Mouse (Mus musculus) C2C12 (cell line): ENCODE measurements around the gene Tspan6. TPM values are rescaled to one million over a fixed set of nuclear protein-coding genes. Genes with fewer than 3 reads are reported as not detected.

Experiments
- H3K27me3 ChIP-seq: one replicate; pipeline ENCODE4 v1.6.1; 2011; ENCODE audit not compliant: control insufficient read depth, insufficient read depth, insufficient read length
- H3K36me3 ChIP-seq: one replicate; pipeline ENCODE4 v1.6.1; 2011; ENCODE audit not compliant: control insufficient read depth, insufficient read depth
- H3K4me3 ChIP-seq: one replicate; pipeline ENCODE4 v1.5.1; 2011; ENCODE audit warnings: mild to moderate bottlenecking, control low read depth; ENCODE audit not compliant: poor library complexity, insufficient read depth, severe bottlenecking
- H3K79me2 ChIP-seq: one replicate; pipeline ENCODE4 v1.6.1; 2011; ENCODE audit not compliant: control insufficient read depth, insufficient read depth
- H3K79me3 ChIP-seq: one replicate; pipeline ENCODE4 v1.6.1; 2011; ENCODE audit warnings: low read depth, control low read depth
- H3ac ChIP-seq: one replicate; pipeline ENCODE3; 2011; ENCODE audit warnings: low read depth; ENCODE audit not compliant: control insufficient read depth, insufficient read length
- CEBPB ChIP-seq: IDR thresholded peaks from one replicate; pipeline ENCODE4 v1.6.1; 2011; ENCODE audit warnings: low read depth, mild to moderate bottlenecking, control low read depth, moderate library complexity
- CTCF ChIP-seq: IDR thresholded peaks from one replicate; pipeline ENCODE4 v1.5.1; 2011; ENCODE audit not compliant: control insufficient read depth, insufficient read depth, insufficient read length
- FOSL1 ChIP-seq: IDR thresholded peaks from one replicate; pipeline ENCODE4 v1.8.0; 2011; ENCODE audit warnings: mild to moderate bottlenecking, low read length; ENCODE audit not compliant: poor library complexity, insufficient read depth, severe bottlenecking
- MAX ChIP-seq: IDR thresholded peaks from one replicate; pipeline ENCODE4 v1.6.1; 2011; ENCODE audit warnings: mild to moderate bottlenecking, control low read depth
- MYOD1 ChIP-seq: IDR thresholded peaks from one replicate; pipeline ENCODE4 v1.6.1; 2011; ENCODE audit warnings: low read depth; ENCODE audit not compliant: control insufficient read depth, insufficient read length
- MYOG ChIP-seq: IDR thresholded peaks from one replicate; pipeline ENCODE4 v1.6.1; 2011; ENCODE audit not compliant: control insufficient read depth, insufficient read length; ENCODE audit errors: extremely low read depth
- USF1 ChIP-seq: IDR thresholded peaks from one replicate; pipeline ENCODE4 v1.6.1; 2011; ENCODE audit warnings: low read depth, mild to moderate bottlenecking, control low read depth, moderate library complexity
- polyA plus RNA-seq: library from polyadenylated mRNA; unstranded; fragments of >200 nt; fragmentation: generic; extraction: Trizol; gene quantifications from one replicate; pipeline ENCODE4 v1.2.1, GENCODE M21; 2012; ENCODE audit warnings: missing spikeins

Gene Tspan6
- polyA plus RNA-seq, 1 experiment, result 29.4 TPM

DNA sequence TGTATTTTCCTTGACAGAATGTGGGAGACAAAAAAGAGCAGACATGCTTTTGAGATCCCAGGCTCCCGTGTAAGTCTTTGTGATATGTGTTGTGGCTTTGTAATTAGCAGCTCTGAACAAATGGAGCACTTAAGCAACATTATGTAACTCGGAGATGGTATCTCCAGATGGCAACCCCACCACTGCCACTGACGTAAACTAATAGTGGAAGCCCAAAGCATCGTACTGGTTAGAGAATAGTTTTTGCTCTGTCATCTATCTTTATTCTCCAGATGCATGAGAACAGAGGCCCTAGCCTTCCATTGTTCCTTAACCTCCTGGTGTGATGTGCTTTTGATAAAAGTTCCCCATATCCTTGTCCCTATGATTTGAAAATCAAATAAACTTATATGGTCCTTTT, 23.0 kb upstream of the Tspan6 start:
- H3K27me3 ChIP-seq, result no peaks in the 10 kb centered on the region
- TF ChIP-seq CEBPB (no peak), USF1 (no peak), MAX (no peak), FOSL1 (no peak), MYOD1 (no peak), MYOG (no peak), CTCF (no peak)
- no peaks in the 10 kb centered on the region for H3K36me3 ChIP-seq
- H3ac ChIP-seq, result no peak overlapping the region
- H3K79me3 ChIP-seq, result no peaks in the 10 kb centered on the region
- no peak overlapping the region for H3K4me3 ChIP-seq
- H3K79me2 ChIP-seq, result no peaks in the 10 kb centered on the region

DNA sequence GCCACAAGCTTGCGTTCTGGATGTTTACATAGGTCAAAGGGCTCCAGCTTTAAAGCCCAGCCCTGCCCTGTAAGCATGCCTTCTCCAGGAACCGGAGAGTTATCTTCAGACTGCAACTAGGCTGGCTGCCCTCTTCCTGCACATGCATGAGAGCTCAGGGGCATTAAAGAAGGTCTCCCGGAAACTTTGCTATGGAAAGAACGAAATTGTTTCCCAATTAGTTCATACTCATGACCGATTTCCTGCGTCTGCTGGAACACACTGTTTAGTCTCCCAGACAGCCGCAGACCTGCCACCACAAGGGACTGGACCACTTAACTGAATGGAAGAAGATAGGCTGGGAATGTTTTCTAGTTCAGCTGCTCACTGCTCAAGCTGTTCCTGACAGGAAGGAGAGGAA, 16.0 kb upstream of the Tspan6 start:
- no peaks in the 10 kb centered on the region for H3K79me3 ChIP-seq
- H3K27me3 ChIP-seq, result no peaks in the 10 kb centered on the region
- H3ac ChIP-seq, result no peak overlapping the region
- H3K79me2 ChIP-seq, result no peaks in the 10 kb centered on the region
- TF ChIP-seq USF1, result no peak
- no peak for TF ChIP-seq MYOG
- no peak for TF ChIP-seq MYOD1
- no peak for TF ChIP-seq FOSL1
- no peak for TF ChIP-seq MAX
- no peak for TF ChIP-seq CEBPB
- no peak for TF ChIP-seq CTCF
- H3K4me3 ChIP-seq, result no peak overlapping the region
- no peaks in the 10 kb centered on the region for H3K36me3 ChIP-seq

DNA sequence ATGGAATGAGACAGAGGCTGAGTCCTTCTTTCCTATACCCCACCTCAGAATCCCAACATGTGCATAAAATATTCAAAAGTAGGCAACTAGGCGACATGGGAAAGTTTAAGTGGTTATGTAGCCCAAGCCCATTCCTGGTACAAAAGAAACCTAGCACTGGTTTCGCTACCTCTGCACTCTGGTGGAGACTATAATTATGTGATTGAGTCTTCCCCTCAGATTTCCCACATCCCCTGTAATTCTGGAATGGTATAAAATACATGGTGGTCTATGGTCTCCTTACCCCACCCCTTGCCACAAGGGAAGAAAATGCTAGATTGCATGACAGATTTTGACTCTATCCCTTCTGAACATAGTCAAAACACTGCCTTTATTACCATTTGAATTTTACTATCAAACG, 14.8 kb upstream of the Tspan6 start:
- Histone ChIP-seq H3K4me3 (no peak overlapping the region), H3K79me2 (no peaks in the 10 kb centered on the region), H3ac (no peak overlapping the region), H3K36me3 (no peaks in the 10 kb centered on the region), H3K79me3 (no peaks in the 10 kb centered on the region), H3K27me3 (no peaks in the 10 kb centered on the region)
- TF ChIP-seq CTCF, result no peak
- no peak for TF ChIP-seq CEBPB

DNA sequence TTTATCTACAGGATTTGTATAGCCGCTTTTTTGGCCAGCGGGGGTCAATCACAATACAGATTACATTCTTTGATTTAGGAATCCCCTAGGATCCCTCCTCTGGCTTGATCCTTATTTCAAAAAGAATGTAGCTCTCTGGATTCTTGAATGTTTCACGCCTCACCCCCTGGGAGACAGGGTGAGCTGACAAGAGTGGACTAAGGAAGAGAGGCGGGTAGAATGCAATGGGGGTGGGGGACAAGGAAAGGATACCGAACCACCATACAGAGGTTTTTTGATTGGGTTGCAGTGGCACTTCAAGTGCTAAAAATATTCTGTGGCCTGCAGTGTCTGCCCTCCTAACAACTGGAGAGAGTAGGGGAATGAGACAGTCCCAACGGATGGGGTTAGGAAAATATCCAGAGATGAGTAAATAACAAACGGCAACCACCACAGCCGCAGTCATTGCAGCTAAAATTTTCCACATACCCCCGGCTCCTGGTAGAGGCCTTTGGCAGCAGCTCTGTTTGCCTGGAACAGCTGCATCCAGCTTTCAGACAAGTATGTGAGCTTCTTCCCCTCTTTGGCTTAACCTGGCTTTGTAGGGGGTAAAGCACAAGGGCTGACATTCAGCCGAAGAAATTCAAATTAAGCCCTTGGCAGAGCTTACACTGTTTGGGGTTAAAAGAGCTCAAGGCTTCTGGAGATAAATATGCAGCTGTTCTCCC, 13.3 kb upstream of the Tspan6 start:
- Histone ChIP-seq H3K79me3 (no peaks in the 10 kb centered on the region), H3K27me3 (no peaks in the 10 kb centered on the region), H3K36me3 (no peaks in the 10 kb centered on the region), H3K79me2 (no peaks in the 10 kb centered on the region), H3K4me3 (no peak overlapping the region), H3ac (no peak overlapping the region)
- TF ChIP-seq MAX (no peak), MYOD1 (peak; percentile 74)

DNA sequence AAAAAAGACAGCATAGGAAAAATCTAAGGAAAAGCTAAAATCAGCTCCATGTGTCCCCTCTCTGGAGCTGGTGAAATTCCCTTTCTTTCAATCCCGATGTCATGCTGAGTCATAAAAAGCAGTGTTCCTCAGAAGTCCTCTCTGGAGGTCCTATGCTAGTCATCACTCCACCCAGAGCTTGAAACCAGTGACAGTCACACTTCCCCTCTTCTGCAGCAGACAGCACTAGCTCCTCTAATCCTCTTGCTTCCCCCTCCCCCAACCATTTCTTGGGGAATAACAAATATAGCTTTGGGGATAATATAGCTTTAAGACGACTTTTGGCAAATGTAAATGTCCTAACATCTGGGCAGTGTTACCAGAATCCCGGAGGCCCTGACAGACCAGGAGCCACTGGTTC, 10.0 kb upstream of the Tspan6 start, which contains the start of gene Srpx2:
TSS of gene Srpx2 (plus strand) at position 166 of the 400 bp plus-strand sequence.
- H3K27me3 ChIP-seq, result no peaks in the 10 kb centered on the region
- no peak within 1 kb of the TSS for H3ac ChIP-seq
- TF ChIP-seq MAX (no peak), USF1 (no peak), MYOG (no peak), FOSL1 (no peak), MYOD1 (no peak), CEBPB (no peak), CTCF (no peak)
- H3K36me3 ChIP-seq, result no peaks in the 10 kb centered on the region
- H3K4me3 ChIP-seq, result peak within 1 kb of the TSS; percentile 25
- H3K79me3 ChIP-seq, result no peaks in the 10 kb centered on the region
- no peaks in the 10 kb centered on the region for H3K79me2 ChIP-seq

DNA sequence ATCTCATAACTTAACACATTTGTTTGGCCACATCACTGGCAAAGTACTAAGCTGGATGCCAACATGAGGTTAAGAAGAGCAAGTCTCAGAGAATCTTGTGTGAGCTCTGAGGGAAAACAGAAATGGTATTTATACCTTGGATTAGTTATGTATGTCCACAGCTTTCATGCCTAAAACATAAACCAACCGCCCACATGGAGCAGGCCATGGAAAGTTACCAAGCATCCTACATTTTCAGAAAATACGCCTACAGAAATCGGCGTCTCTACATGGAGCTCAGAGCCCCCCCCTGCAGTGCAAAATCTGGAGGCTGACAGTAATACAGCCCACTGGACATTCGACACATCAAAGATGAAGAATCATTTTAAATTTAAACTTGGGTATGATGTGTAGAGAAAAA, 10.1 kb downstream of the Tspan6 start:
- TF ChIP-seq MAX (no peak), MYOG (no peak), FOSL1 (no peak), CTCF (no peak), USF1 (no peak), MYOD1 (no peak), CEBPB (no peak)
- Histone ChIP-seq H3K4me3 (no peak overlapping the region), H3K79me3 (no peaks in the 10 kb centered on the region), H3K27me3 (no peaks in the 10 kb centered on the region), H3K36me3 (no peaks in the 10 kb centered on the region), H3K79me2 (no peaks in the 10 kb centered on the region), H3ac (no peak overlapping the region)

DNA sequence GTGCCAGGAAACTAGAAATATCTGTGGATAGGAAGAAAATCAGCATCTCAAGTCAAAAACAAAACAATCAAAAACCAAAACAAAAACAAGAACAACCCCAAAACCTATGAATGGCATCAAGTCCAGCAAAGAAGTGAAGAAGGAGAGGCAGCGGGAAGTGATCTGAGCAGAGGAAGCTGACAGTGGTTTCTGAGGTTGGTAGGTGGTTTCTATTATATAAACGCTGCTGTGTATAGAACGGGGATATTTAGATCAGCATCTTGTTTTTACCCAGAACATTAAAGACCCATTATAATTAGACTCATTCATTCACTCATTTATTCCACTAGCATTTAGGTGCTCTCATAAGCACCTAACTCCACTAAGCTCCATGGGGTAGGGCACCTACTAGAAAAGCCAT, 10.9 kb downstream of the Tspan6 start:
- no peak for TF ChIP-seq CEBPB
- no peak for TF ChIP-seq MYOD1
- Histone ChIP-seq H3K79me2 (no peaks in the 10 kb centered on the region), H3ac (no peak overlapping the region), H3K79me3 (no peaks in the 10 kb centered on the region), H3K36me3 (no peaks in the 10 kb centered on the region), H3K27me3 (no peaks in the 10 kb centered on the region), H3K4me3 (no peak overlapping the region)
